Mouse (Mus musculus): ENCODE data around the gene Rassf5.

GRCm38 (mm10) chr1:131293922-131294250 is 48.8 kb upstream of the Rassf5 start:
- TF ChIP-seq CTCF (IDR thresholded peaks at IDR 0.05; ENCODE audit: borderline replicate concordance, control insufficient read depth, extremely low read depth, insufficient read depth, low read length, poor library complexity) = no peak
- no peak for TF ChIP-seq POLR2A (IDR thresholded peaks at IDR 0.05; ENCODE audit: control insufficient read depth, extremely low read depth, insufficient read depth, low read length, poor library complexity)
